Mouse (Mus musculus) left cerebral cortex, postnatal 14 days (tissue): ENCODE data around the gene Map3k5. TPM values are rescaled to one million over a fixed set of nuclear protein-coding genes. Genes with fewer than 3 reads are reported as not detected.
A peak's percentile ranks its signal among the peaks of the same experiment; 100 is the strongest.

Experiments
- DNase-seq, 2 experiments: peaks; one replicate each; pipeline ENCODE4 v3.0.0; 2021 to 2022; ENCODE audit warnings: low spot score in 2 of 2, mixed read lengths in 1 of 2
- intact Hi-C: fragments of 180-260 bp; cut with DNase I; formaldehyde crosslinking; loops from one replicate; pipeline ENCODE4 v1.15.1; 2025
- total RNA-seq, 2 experiments: library from RNA; stranded (reverse); gene quantifications; 2 replicates each; pipeline ENCODE4 v1.2.3; 2021

Gene Map3k5
- total RNA-seq, 2 experiments from 2014 or later: 39.9 to 47.5 TPM

GRCm38 (mm10) chr10:20069771-20070460 is 135.6 kb downstream of the Map3k5 start:
- intact Hi-C loops: loop anchor here (5.0 kb wide), 1 partner anchor 158 kb away; no protein-coding TSS in a partner anchor
- DNase-seq: no peak

GRCm38 (mm10) chr10:20070576-20071109 is 136.4 kb downstream of the Map3k5 start:
- DNase-seq: no peak
- intact Hi-C loops: loop anchor here (5.0 kb wide), 1 partner anchor 158 kb away; no protein-coding TSS in a partner anchor

GRCm38 (mm10) chr10:20071716-20072115 is 137.4 kb downstream of the Map3k5 start:
- peak in 1 of 2 experiments; percentile 18 for DNase-seq
- intact Hi-C loops: loop anchor here (5.0 kb wide), 1 partner anchor 159 kb away; no protein-coding TSS in a partner anchor

GRCm38 (mm10) chr10:20073236-20073893 is 139.1 kb downstream of the Map3k5 start:
- peak; percentile 70 to 83 for DNase-seq
- intact Hi-C loops: loop anchor here (1.0 to 5.0 kb wide), 2 partner anchors 139 to 161 kb away; partner anchors contain the start of gene Map3k5

- intact Hi-C loops: no loop called here
Observed at GRCm38 (mm10) chr10:20076541-20077469, 142.5 kb downstream of the Map3k5 start.

GRCm38 (mm10) chr10:20078350-20078749 is 144.1 kb downstream of the Map3k5 start:
- DNase-seq: no peak
- intact Hi-C loops: no loop called here

More at GRCm38 (mm10) chr10:20076541-20077469, 142.5 kb downstream of the Map3k5 start:
- no peak for DNase-seq

GRCm38 (mm10) chr10:20087841-20088240 is 153.6 kb downstream of the Map3k5 start:
- intact Hi-C loops: no loop called here

GRCm38 (mm10) chr10:20089026-20089425 is 154.8 kb downstream of the Map3k5 start:
- no peak for DNase-seq
- intact Hi-C loops: no loop called here

More at GRCm38 (mm10) chr10:20087841-20088240, 153.6 kb downstream of the Map3k5 start:
- DNase-seq: no peak

- DNase-seq: no peak
- intact Hi-C loops: no loop called here
Observed at GRCm38 (mm10) chr10:20090171-20090570, 155.9 kb downstream of the Map3k5 start.

- DNase-seq: no peak
- intact Hi-C loops: no loop called here
Observed at GRCm38 (mm10) chr10:20091416-20091815, 157.1 kb downstream of the Map3k5 start.

- intact Hi-C loops: no loop called here
- DNase-seq: no peak
Observed at GRCm38 (mm10) chr10:20092371-20092770, 158.1 kb downstream of the Map3k5 start.

- intact Hi-C loops: no loop called here
- no peak for DNase-seq
Observed at GRCm38 (mm10) chr10:20101456-20101855, 167.2 kb downstream of the Map3k5 start.

GRCm38 (mm10) chr10:20104271-20104931 is 170.1 kb downstream of the Map3k5 start:
- peak in 1 of 2 experiments; percentile 40 for DNase-seq
- intact Hi-C loops: no loop called here

- DNase-seq: no peak
- intact Hi-C loops: no loop called here
Observed at GRCm38 (mm10) chr10:20105575-20105974, 171.3 kb downstream of the Map3k5 start.

- intact Hi-C loops: no loop called here
- no peak for DNase-seq
Observed at GRCm38 (mm10) chr10:20107031-20107430, 172.8 kb downstream of the Map3k5 start.

GRCm38 (mm10) chr10:20111508-20111907 is 177.2 kb downstream of the Map3k5 start:
- no peak for DNase-seq
- intact Hi-C loops: no loop called here

GRCm38 (mm10) chr10:20112026-20112973 is 178.0 kb downstream of the Map3k5 start:
- peak; percentile 41 to 47 for DNase-seq
- intact Hi-C loops: no loop called here
